Mouse (Mus musculus): ENCODE measurements at regions not wholly inside any gene's neighbourhood (a gene's known extent, or its start where the extent isn't known, plus 50 kb on each side); places are given as distances from the start of the nearest gene placed in this dataset.

- TF ChIP-seq CTCF (IDR thresholded peaks at IDR 0.05; ENCODE audit: low read depth) (no peak), EP300 (optimal IDR thresholded peaks at IDR 0.05) (no peak)
These were observed 155.2 kb downstream of the 9530068E07Rik start for GRCm38 (mm10) chr11:52551451-52551850.

All from stomach, postnatal 0 days (tissue).